Comparison of ENCODE assay signal across 22 mouse cellular contexts in the genomic region with DNA sequence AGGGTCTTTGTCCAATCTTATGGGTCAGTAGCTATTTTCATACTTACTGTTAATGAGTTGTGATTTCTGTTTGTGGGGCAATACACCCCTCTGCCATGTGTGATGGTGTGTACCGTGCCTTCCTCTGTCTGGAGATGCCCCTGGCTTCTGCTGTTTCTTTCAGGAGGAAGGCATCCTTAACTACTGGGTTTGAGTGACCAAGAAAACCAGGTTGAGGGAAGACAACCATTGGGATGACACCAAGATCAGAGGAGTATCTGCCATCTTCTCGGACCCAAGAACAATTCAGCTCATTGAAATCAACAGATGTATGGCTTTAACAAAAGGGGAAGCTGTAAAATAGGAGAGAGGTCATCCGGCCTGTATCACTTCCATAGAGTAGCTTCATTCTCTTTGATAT. TPM values are rescaled to one million over a fixed set of nuclear protein-coding genes. Genes with fewer than 3 reads are reported as not detected.
"Had no signal": no experiment of that assay in that cellular context is flagged by ENCODE, and none has a peak within 500 bp of the region (broad histone marks: within the 10 kb centered on the region; RNA-seq: fewer than 3 reads in every experiment).

No protein-coding gene starts in this region.

- H3K9me3 ChIP-seq: neural tube, embryonic 13.5 days; neural tube, embryonic 15.5 days; stomach, embryonic 15.5 days had no signal

- H3K4me3 ChIP-seq: neural tube, embryonic 13.5 days; neural tube, embryonic 15.5 days; stomach, embryonic 15.5 days had no signal

- H3K4me1 ChIP-seq: neural tube, embryonic 13.5 days; neural tube, embryonic 15.5 days; stomach, embryonic 15.5 days had no signal

- H3K4me2 ChIP-seq: neural tube, embryonic 13.5 days; neural tube, embryonic 15.5 days; stomach, embryonic 15.5 days had no signal

- H3K36me3 ChIP-seq: neural tube, embryonic 13.5 days; neural tube, embryonic 15.5 days; stomach, embryonic 15.5 days had no signal

- DNase-seq: retina, postnatal 1 day; right cerebral cortex, adult 18-20 months; right cerebral cortex, postnatal 14 days; right cerebral cortex, postnatal 25 days; right cerebral cortex, postnatal 4 days; spleen, adult 18-20 months; thymus, adult 18-20 months; thymus, adult 2 months; thymus, postnatal 14 days; thymus, postnatal 25 days; thymus, postnatal 36 days; thymus, postnatal 4 days had no signal

- H3K9ac ChIP-seq: neural tube, embryonic 13.5 days; neural tube, embryonic 15.5 days; stomach, embryonic 15.5 days had no signal

- H3K27ac ChIP-seq: neural tube, embryonic 13.5 days; neural tube, embryonic 15.5 days; stomach, embryonic 15.5 days; stomach, postnatal 0 days had no signal

- H3K27me3 ChIP-seq: neural tube, embryonic 13.5 days; neural tube, embryonic 15.5 days; stomach, embryonic 15.5 days had no signal

RNA-seq across cellular contexts. Expression of a gene that starts 24.8 kb away (rescaled TPM):
- total RNA-seq: neutrophil, adult 5-6 weeks had no signal
- polyA plus RNA-seq: small intestine, adult 2 months; stomach, embryonic 14.5 days; stomach, embryonic 15.5 days; stomach, embryonic 16.5 days; testis, adult 2 months; thymus, adult 2 months; thymus, postnatal 0 days had no signal
